Mouse (Mus musculus) liver, embryonic 13.5 days (tissue): ENCODE data around the gene Zfp1. TPM values are rescaled to one million over a fixed set of nuclear protein-coding genes. Genes with fewer than 3 reads are reported as not detected.

Experiments
- ATAC-seq: fragments of 200-750 bp; cut with Nextera tagmentation; 2 replicates; pipeline ENCODE4 v1.8.0; 2017; ENCODE audit warnings: low read depth, mild to moderate bottlenecking, moderate number of reproducible peaks, moderate library complexity
- DNase-seq: peaks from one replicate; pipeline ENCODE4 v3.0.0; 2022
- H3K27ac ChIP-seq: fragments of 300-500 bp; sonication (generic); 2 replicates; pipeline ENCODE4 v1.5.1; 2015; ENCODE audit warnings: moderate library complexity, mild to moderate bottlenecking, inconsistent platforms
- H3K27me3 ChIP-seq: fragments of 300-500 bp; sonication (generic); 2 replicates; pipeline ENCODE4 v1.6.1; 2015; ENCODE audit warnings: mild to moderate bottlenecking, inconsistent platforms
- H3K36me3 ChIP-seq: fragments of 300-500 bp; sonication (generic); 2 replicates; pipeline ENCODE4 v1.6.1; 2015; ENCODE audit warnings: mild to moderate bottlenecking, inconsistent platforms
- H3K4me1 ChIP-seq: fragments of 300-500 bp; sonication (generic); replicated peaks from 2 replicates; pipeline ENCODE4 v1.6.1; 2015; ENCODE audit warnings: inconsistent platforms
- H3K4me2 ChIP-seq: fragments of 300-500 bp; sonication (generic); 2 replicates; pipeline ENCODE4 v1.6.1; 2015; ENCODE audit warnings: inconsistent platforms, mild to moderate bottlenecking, moderate library complexity
- H3K4me3 ChIP-seq: fragments of 300-500 bp; sonication (generic); replicated peaks from 2 replicates; pipeline ENCODE4 v1.5.1; 2015; ENCODE audit warnings: mild to moderate bottlenecking, inconsistent platforms
- H3K9ac ChIP-seq: fragments of 300-500 bp; sonication (generic); 2 replicates; pipeline ENCODE4 v1.6.1; 2015; ENCODE audit warnings: mild to moderate bottlenecking, inconsistent platforms
- H3K9me3 ChIP-seq: fragments of 300-500 bp; sonication (generic); replicated peaks from 2 replicates; pipeline ENCODE4 v1.6.1; 2016; ENCODE audit warnings: inconsistent platforms
- WGBS: fragments of 180-500 bp; shearing (Covaris S2); methylation state at CpG from one replicate; pipeline ENCODE4 v1.1.7; 2015; ENCODE audit not compliant: insufficient replicate concordance; 5-methylcytosine and 5-hydroxymethylcytosine counted together
- polyA plus RNA-seq: library from polyadenylated mRNA; unstranded; fragments of >200 nt; fragmentation: Nextera tagmentation; extraction: Ambion mirVana; gene quantifications from 2 replicates; pipeline ENCODE4 v1.2.1, GENCODE M21; 2015

Gene Zfp1
- polyA plus RNA-seq, 1 experiment from 2014 or later: 5.7 TPM

- DNase-seq (no peak), ATAC-seq (no peak)
- no peaks in the 10 kb centered on the region for H3K27me3 ChIP-seq
- H3K4me3 ChIP-seq: no peak overlapping the region
- no peak overlapping the region for H3K4me2 ChIP-seq
- no peaks in the 10 kb centered on the region for H3K9me3 ChIP-seq
- H3K4me1 ChIP-seq: no peaks in the 10 kb centered on the region
- no peak overlapping the region for H3K9ac ChIP-seq
- WGBS: 81% methylated on average over 7 of the region's 7 CpGs
- no peak overlapping the region for H3K27ac ChIP-seq
- H3K36me3 ChIP-seq: no peaks in the 10 kb centered on the region; the same call in 1 of the 2 replicates
These were observed 35.8 kb upstream of the Zfp1 start for GRCm38 (mm10) chr8:111607414-111607813.

- H3K27me3 ChIP-seq: no peaks in the 10 kb centered on the region
- ATAC-seq: no peak
- WGBS: 70% methylated on average over 5 of the region's 5 CpGs
- H3K4me1 ChIP-seq: 0 out of 2 replicates have a peak, but pooled peaks cover 4% of the 10 kb centered on the region
- H3K4me3 ChIP-seq: no peak overlapping the region
- H3K27ac ChIP-seq: no peak overlapping the region
- no peaks in the 10 kb centered on the region; the same call in 1 of the 2 replicates for H3K36me3 ChIP-seq
- no peaks in the 10 kb centered on the region for H3K9me3 ChIP-seq
- H3K4me2 ChIP-seq: no peak overlapping the region
- no peak for DNase-seq
- H3K9ac ChIP-seq: no peak overlapping the region
These were observed 30.0 kb upstream of the Zfp1 start for GRCm38 (mm10) chr8:111613181-111613580.

GRCm38 (mm10) chr8:111614786-111615701 is 28.2 kb upstream of the Zfp1 start:
- Histone ChIP-seq H3K27me3 (no peaks in the 10 kb centered on the region), H3K4me1 (0 out of 2 replicates have a peak, but pooled peaks cover 8% of the 10 kb centered on the region), H3K27ac (no peak overlapping the region), H3K4me2 (no peak overlapping the region), H3K36me3 (no peaks in the 10 kb centered on the region; the same call in 1 of the 2 replicates), H3K9ac (no peak overlapping the region), H3K9me3 (no peaks in the 10 kb centered on the region), H3K4me3 (no peak overlapping the region)
- DNase-seq (no peak), ATAC-seq (no peak)
- WGBS: 64% methylated on average over 6 of the region's 6 CpGs

- no peak overlapping the region for H3K9ac ChIP-seq
- H3K27ac ChIP-seq: no peak overlapping the region
- peaks cover 7% of the 10 kb centered on the region; the same call in 1 of the 2 replicates for H3K36me3 ChIP-seq
- no peak for DNase-seq
- H3K4me1 ChIP-seq: 0 out of 2 replicates have a peak, but pooled peaks cover 8% of the 10 kb centered on the region
- no peak for ATAC-seq
- H3K9me3 ChIP-seq: no peaks in the 10 kb centered on the region
- H3K4me2 ChIP-seq: no peak overlapping the region
- WGBS: 59% methylated on average over 6 of the region's 6 CpGs
- H3K27me3 ChIP-seq: no peaks in the 10 kb centered on the region
- no peak overlapping the region for H3K4me3 ChIP-seq
These were observed 25.4 kb upstream of the Zfp1 start for GRCm38 (mm10) chr8:111617812-111618211.

GRCm38 (mm10) chr8:111618273-111618672 is 24.9 kb upstream of the Zfp1 start:
- no peak overlapping the region for H3K4me3 ChIP-seq
- ATAC-seq: no peak
- 86% methylated on average over 4 of the region's 4 CpGs for WGBS
- H3K27me3 ChIP-seq: no peaks in the 10 kb centered on the region
- DNase-seq: no peak
- H3K27ac ChIP-seq: no peak overlapping the region
- no peak overlapping the region for H3K4me2 ChIP-seq
- H3K4me1 ChIP-seq: 0 out of 2 replicates have a peak, but pooled peaks cover 8% of the 10 kb centered on the region
- no peaks in the 10 kb centered on the region for H3K9me3 ChIP-seq
- peaks cover 7% of the 10 kb centered on the region; the same call in 1 of the 2 replicates for H3K36me3 ChIP-seq
- no peak overlapping the region for H3K9ac ChIP-seq

- ATAC-seq: no peak
- no peak overlapping the region for H3K9ac ChIP-seq
- no peaks in the 10 kb centered on the region for H3K27me3 ChIP-seq
- H3K27ac ChIP-seq: no peak overlapping the region
- H3K4me2 ChIP-seq: no peak overlapping the region
- WGBS: 39% methylated on average over 1 of the region's 1 CpGs
- no peak for DNase-seq
- H3K4me3 ChIP-seq: no peak overlapping the region
- peaks cover 7% of the 10 kb centered on the region; the same call in 1 of the 2 replicates for H3K36me3 ChIP-seq
- H3K4me1 ChIP-seq: peaks cover 16% of the 10 kb centered on the region
- H3K9me3 ChIP-seq: no peaks in the 10 kb centered on the region
These were observed 23.3 kb upstream of the Zfp1 start for GRCm38 (mm10) chr8:111619936-111620335.

- DNase-seq: no peak
- no peaks in the 10 kb centered on the region for H3K9me3 ChIP-seq
- no peak overlapping the region for H3K27ac ChIP-seq
These were observed 21.1 kb upstream of the Zfp1 start for GRCm38 (mm10) chr8:111622104-111622503.

GRCm38 (mm10) chr8:111622553-111622952 is 20.6 kb upstream of the Zfp1 start:
- DNase-seq (no peak), ATAC-seq (no peak)
- Histone ChIP-seq H3K4me2 (no peak overlapping the region), H3K9me3 (no peaks in the 10 kb centered on the region), H3K9ac (no peak overlapping the region), H3K27ac (no peak overlapping the region), H3K36me3 (peaks cover 7% of the 10 kb centered on the region; the same call in 1 of the 2 replicates), H3K4me1 (peaks cover 16% of the 10 kb centered on the region), H3K4me3 (no peak overlapping the region), H3K27me3 (no peaks in the 10 kb centered on the region)
- WGBS: 88% methylated on average over 10 of the region's 10 CpGs

More at GRCm38 (mm10) chr8:111622104-111622503, 21.1 kb upstream of the Zfp1 start:
- WGBS: 57% methylated on average over 3 of the region's 3 CpGs
- no peak overlapping the region for H3K4me3 ChIP-seq
- no peaks in the 10 kb centered on the region for H3K27me3 ChIP-seq
- H3K4me2 ChIP-seq: no peak overlapping the region
- ATAC-seq: no peak
- no peak overlapping the region for H3K9ac ChIP-seq
- peaks cover 7% of the 10 kb centered on the region; the same call in 1 of the 2 replicates for H3K36me3 ChIP-seq
- peaks cover 16% of the 10 kb centered on the region for H3K4me1 ChIP-seq

- no peak for DNase-seq
- ATAC-seq: no peak
These were observed 18.9 kb upstream of the Zfp1 start for GRCm38 (mm10) chr8:111624081-111624852.

GRCm38 (mm10) chr8:111624853-111625221 is 18.4 kb upstream of the Zfp1 start:
- Histone ChIP-seq H3K4me2 (no peak overlapping the region), H3K9me3 (no peaks in the 10 kb centered on the region), H3K4me3 (no peak overlapping the region), H3K4me1 (peaks cover 11% of the 10 kb centered on the region), H3K27me3 (no peaks in the 10 kb centered on the region), H3K27ac (no peak overlapping the region), H3K9ac (no peak overlapping the region), H3K36me3 (peaks cover 7% of the 10 kb centered on the region; the same call in 1 of the 2 replicates)
- WGBS: 79% methylated on average over 10 of the region's 10 CpGs
- no peak for ATAC-seq
- DNase-seq: no peak

More at GRCm38 (mm10) chr8:111624081-111624852, 18.9 kb upstream of the Zfp1 start:
- Histone ChIP-seq H3K9me3 (no peaks in the 10 kb centered on the region), H3K4me1 (peaks cover 11% of the 10 kb centered on the region), H3K27me3 (no peaks in the 10 kb centered on the region), H3K36me3 (peaks cover 7% of the 10 kb centered on the region; the same call in 1 of the 2 replicates), H3K4me2 (no peak overlapping the region), H3K4me3 (no peak overlapping the region), H3K9ac (0 out of 2 replicates have a peak overlapping the region, but pooled peaks have one; percentile 13), H3K27ac (0 out of 2 replicates have a peak overlapping the region, but pooled peaks have one; percentile 19)
- WGBS: 63% methylated on average over 12 of the region's 12 CpGs
